Mouse (Mus musculus) stomach, postnatal 0 days (tissue): ENCODE measurements at regions not wholly inside any gene's neighbourhood (a gene's known extent, or its start where the extent isn't known, plus 50 kb on each side); places are given as distances from the start of the nearest gene placed in this dataset.

ENCODE experiments used
- CTCF ChIP-seq: IDR thresholded peaks from 2 replicates; pipeline ENCODE4 v1.5.1; 2016; ENCODE audit warnings: antibody characterized with exemption, low read depth, mild to moderate bottlenecking, moderate library complexity
- EP300 ChIP-seq: optimal IDR thresholded peaks from 2 replicates; pipeline ENCODE3; 2016; ENCODE audit warnings: antibody characterized with exemption

- TF ChIP-seq CTCF (no peak), EP300 (no peak)
Measured at GRCm38 (mm10) chr9:41805491-41806288, 318.4 kb downstream of the Sorl1 start.
